Mouse (Mus musculus) heart, embryonic 16.5 days (tissue): Measurements from ENCODE around the gene Gskip. TPM values are rescaled to one million over a fixed set of nuclear protein-coding genes. Genes with fewer than 3 reads are reported as not detected.

Experiments used
- polyA plus RNA-seq: library from polyadenylated mRNA; unstranded; fragments of >200 nt; fragmentation: Nextera tagmentation; extraction: Ambion mirVana; gene quantifications from 2 replicates; pipeline ENCODE4 v1.2.1, GENCODE M21; 2015

Gene Gskip
- polyA plus RNA-seq, 1 experiment from 2014 or later, result 21.4 TPM

Other genes starting within 250 kb of the Gskip start
- gene D430019H16Rik, start 231.0 kb upstream of the Gskip start, polyA plus RNA-seq, result 0.26 and 0.32 TPM in 2 replicates
- gene Bdkrb2, start 121.6 kb upstream of the Gskip start, polyA plus RNA-seq, result 1.2 and 1.4 TPM in 2 replicates
- gene Bdkrb1, start 81.7 kb upstream of the Gskip start, polyA plus RNA-seq, result not detected in 2 replicates
- 7.5 and 9.1 TPM in 2 replicates for gene Atg2b, start 382 bp downstream of the Gskip start, polyA plus RNA-seq
- 0.41 and 0.56 TPM in 2 replicates for gene Ak7, start 21.1 kb downstream of the Gskip start, polyA plus RNA-seq
- 138 and 166 TPM in 2 replicates for gene Papola, start 99.9 kb downstream of the Gskip start, polyA plus RNA-seq